In the genomic region with DNA sequence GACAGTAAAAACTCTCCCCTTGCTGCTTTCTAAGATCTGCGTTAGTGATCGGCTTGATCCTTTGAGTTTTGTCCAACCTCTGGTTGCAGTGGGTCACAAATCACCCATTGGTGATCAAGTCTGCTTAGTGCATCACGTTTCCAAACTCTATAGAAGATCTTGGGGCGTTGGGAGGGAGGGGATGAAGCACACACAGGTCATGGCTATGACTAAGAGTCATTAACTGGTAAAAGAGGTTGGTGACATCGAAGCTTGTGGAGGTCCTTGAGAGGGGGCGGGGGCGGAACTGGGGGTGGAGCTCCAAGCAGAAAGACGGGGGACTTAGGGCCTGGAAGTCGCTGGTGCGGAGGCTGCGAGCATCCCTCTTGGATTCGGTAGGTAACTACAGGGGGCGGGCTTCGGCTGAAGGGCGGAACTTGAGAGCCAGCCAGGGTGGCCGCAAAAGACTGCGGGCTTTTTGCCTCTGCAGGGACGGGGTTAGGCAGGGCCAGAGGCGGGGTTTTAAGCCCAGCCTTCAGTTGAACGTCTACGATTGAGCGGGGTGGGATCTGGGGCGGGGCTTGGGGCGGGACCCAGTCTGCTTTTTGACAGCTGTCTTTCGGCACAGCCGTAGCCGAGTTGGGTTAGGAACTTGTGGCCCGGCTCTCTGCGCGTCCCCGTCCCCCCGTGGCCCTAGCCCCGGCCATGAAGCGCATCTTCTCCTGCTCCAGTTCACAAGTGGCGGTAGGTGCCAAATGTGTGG, we compare ENCODE assay signal across 8 mouse cellular contexts. TPM values are rescaled to one million over a fixed set of nuclear protein-coding genes. Genes with fewer than 3 reads are reported as not detected.
A peak's percentile ranks its signal among the peaks of the same experiment; 100 is the strongest.
DNase-seq lines count a peak whose midpoint lies in the region; ATAC-seq lines count a peak whose summit lies in the region.

A gene (plus strand): TSS at position 405 of the 742 bp plus-strand sequence.

- intact Hi-C loops in left cerebral cortex, postnatal 10 days (cut with DNase I) = loop anchor here (5.0 kb wide), 1 partner anchor 37 kb away; a partner anchor contains a TSS

- H3K4me3 ChIP-seq in intestine, embryonic 14.5 days (ENCODE audit: low read depth, low read length) = peak within 1 kb of the TSS; percentile 32

- WGBS in intestine, embryonic 14.5 days = 5% methylated on average over 35 of the region's 35 CpGs

- no peaks in the 10 kb centered on the region for H3K27me3 ChIP-seq in intestine, embryonic 14.5 days (replicated peaks; ENCODE audit: control insufficient read depth, insufficient read depth, low read length)

- peak within 1 kb of the TSS; percentile 75 for H3K4me2 ChIP-seq in intestine, embryonic 14.5 days (ENCODE audit: low read length)

- H3K4me1 ChIP-seq in intestine, embryonic 14.5 days (replicated peaks; ENCODE audit: control insufficient read depth, insufficient read depth, low read length) = peaks cover 6% of the 10 kb centered on the region; the same call in 1 of the 2 replicates

- H3K27ac ChIP-seq in intestine, embryonic 14.5 days (ENCODE audit: low read depth) = no peak within 1 kb of the TSS

- H3K9ac ChIP-seq in intestine, embryonic 14.5 days (ENCODE audit: low read length) = 0 out of 2 replicates have a peak within 1 kb of the TSS, but pooled peaks have one; percentile 7

- no peaks in the 10 kb centered on the region for H3K36me3 ChIP-seq in intestine, embryonic 14.5 days (ENCODE audit: control insufficient read depth, insufficient read depth, low read length)

- H3K9me3 ChIP-seq in intestine, embryonic 14.5 days (ENCODE audit: control insufficient read depth, low read length) = no peaks in the 10 kb centered on the region

- peak; percentile 78 for DNase-seq in adrenal gland, adult 8-10 months
- DNase-seq in embryo, embryonic 11 days = peak; percentile 92
- DNase-seq in gastrocnemius, postnatal 25 days = peak; percentile 83
- DNase-seq in intestine, embryonic 14.5 days (ENCODE audit: low spot score) = peak; percentile 84
- peak; percentile 45 to 89 for DNase-seq in left cerebral cortex, postnatal 10 days (ENCODE audit: extremely low spot score in 1 of 2, low spot score in 2 of 2)
- peak; percentile 70 for DNase-seq in right cerebral cortex, postnatal 25 days
- DNase-seq in yolk sac, embryonic 10.5 days (ENCODE audit: low spot score) = peak; percentile 84

- peak; percentile 94 for ATAC-seq in intestine, embryonic 14.5 days (replicated peaks; ENCODE audit: low FRiP score, low TSS enrichment, low read depth)
- peak; percentile 97 for ATAC-seq in megakaryocyte-erythroid progenitor cell, adult 5-6 weeks (replicated peaks; ENCODE audit: low FRiP score, low TSS enrichment, poor library complexity, severe bottlenecking)

RNA-seq across cellular contexts. Expression of the gene that starts here (rescaled TPM):
- 1 to 10 TPM; 3.1 to 9.9 (median 5.0) TPM for total RNA-seq in adrenal gland, adult 8-10 months (2022)
- total RNA-seq in gastrocnemius, postnatal 25 days (2021) = under 1 TPM; 0.51 to 0.67 TPM
- polyA plus RNA-seq in intestine, embryonic 14.5 days (2014; fragmentation: Nextera tagmentation; extraction: Ambion mirVana) = 0.20 and 0.38 TPM in 2 replicates
- 1 to 10 TPM; 7.1 to 7.9 TPM for total RNA-seq in left cerebral cortex, postnatal 10 days (2021)
- total RNA-seq in megakaryocyte-erythroid progenitor cell, adult 5-6 weeks (2014; fragmentation: Nextera tagmentation) = 0.17 TPM in 1 of 2 replicates, not detected in the other
- total RNA-seq in megakaryocyte-erythroid progenitor cell, adult 5-6 weeks (2017) = 0.11 TPM in 1 of 2 replicates, not detected in the other

Comparison
In these comparisons a context has a peak if more than half of its experiments do, and no peak if none do; other contexts are left out.
1. Peak in DNase-seq in gastrocnemius, postnatal 25 days; RNA of the gene not detected or under 1 TPM.
2. Peak in DNase-seq, ATAC-seq, H3K4me3 ChIP-seq, H3K9ac ChIP-seq and H3K4me2 ChIP-seq in intestine, embryonic 14.5 days; RNA of the gene not detected or under 1 TPM.
3. Peak in ATAC-seq in megakaryocyte-erythroid progenitor cell, adult 5-6 weeks; RNA of the gene not detected or under 1 TPM.